Mouse (Mus musculus) megakaryocyte, adult 5-6 weeks (primary cell): Measurements from ENCODE around the gene Rps27. TPM values are rescaled to one million over a fixed set of nuclear protein-coding genes. Genes with fewer than 3 reads are reported as not detected.

Experiments used
- ATAC-seq: 2 replicates; pipeline ENCODE4 v1.8.0; 2016; ENCODE audit warnings: mild to moderate bottlenecking, inconsistent platforms; ENCODE audit not compliant: poor library complexity, severe bottlenecking
- total RNA-seq, 2 experiments: library from RNA; stranded (forward) in 1 of 2; stranded (reverse) in 1 of 2; fragments of 153-499, 151-499 nt in 1 of 2; fragments of 221-1000, 200-1000 nt in 1 of 2; gene quantifications; 2 replicates each; pipeline versions ENCODE4 v1.2.3 to v1.2.4; 2015 to 2017

Gene Rps27
- total RNA-seq, 2 experiments from 2014 or later: 2,783 to 5,330 TPM

DNA sequence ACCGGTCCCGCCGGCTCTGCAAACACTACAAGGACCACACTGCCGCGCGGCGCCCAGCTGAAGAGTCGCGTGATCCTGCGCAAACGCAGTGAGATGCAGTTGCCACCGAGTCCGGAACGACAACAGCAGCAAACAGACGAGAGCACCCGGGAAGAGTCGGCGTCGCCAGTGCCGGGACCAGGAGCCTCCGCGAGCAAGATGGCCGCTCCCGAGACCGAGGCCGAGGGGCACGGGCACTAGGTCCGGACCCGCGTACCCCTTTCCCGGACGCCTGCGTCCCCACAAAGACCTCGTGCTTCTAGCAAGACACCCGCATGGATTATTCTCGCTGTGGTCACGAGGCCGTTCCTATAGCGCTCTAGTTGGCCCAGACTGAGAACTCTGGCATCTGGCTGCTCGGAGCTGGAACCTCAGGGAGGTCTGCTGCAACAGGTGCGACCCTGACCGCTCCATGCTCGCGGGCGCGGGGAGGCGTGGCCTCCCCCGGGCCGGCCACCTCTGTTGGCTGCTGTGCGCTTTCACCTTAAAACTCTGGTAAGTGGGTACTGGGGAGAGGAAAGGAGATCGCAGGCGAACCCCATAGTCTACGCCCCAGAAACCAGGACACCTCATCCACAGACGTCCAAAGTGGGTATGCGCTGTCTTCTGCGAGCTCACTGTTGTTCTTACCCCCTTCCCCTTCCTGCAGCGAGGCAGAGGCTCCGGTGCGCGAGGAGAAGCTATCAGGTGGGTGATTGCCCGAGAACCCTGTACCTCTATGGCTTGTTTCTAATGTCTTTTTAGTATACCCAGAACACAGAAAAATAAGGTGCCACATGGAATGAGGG lies 18.3 kb upstream of the Rps27 start, which contains the start of gene Jtb:
Gene Jtb (plus strand): TSS at position 91 of the 827 bp plus-strand sequence.
- peak; percentile 99 for ATAC-seq

GRCm38 (mm10) chr3:90231075-90231474 lies 17.6 kb upstream of the Rps27 start:
- peak; percentile 50 for ATAC-seq

GRCm38 (mm10) chr3:90224331-90224730 lies 10.9 kb upstream of the Rps27 start:
- ATAC-seq: no peak

DNA sequence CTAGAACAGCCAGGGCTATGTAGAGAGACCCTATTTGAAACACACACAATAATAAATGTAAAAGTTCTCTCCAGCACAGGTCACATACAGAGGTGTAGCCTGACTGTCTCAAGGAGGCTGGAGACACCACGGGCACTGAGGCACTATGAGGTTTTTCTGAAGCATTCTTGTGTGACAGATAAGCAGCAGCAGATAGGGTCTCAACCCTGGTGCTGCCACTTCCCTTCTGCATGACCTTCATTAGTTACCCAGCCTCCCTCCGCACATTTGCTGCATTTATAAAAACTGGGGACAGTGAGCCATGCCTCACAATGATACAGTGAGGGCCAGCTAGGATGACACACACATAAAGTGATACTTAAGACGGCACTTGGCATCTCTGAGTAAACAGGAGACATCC lies 9.5 kb upstream of the Rps27 start:
- no peak for ATAC-seq

- ATAC-seq: no peak
These were observed 9.0 kb upstream of the Rps27 start for GRCm38 (mm10) chr3:90222455-90222854.

- no peak for ATAC-seq
These were observed 7.7 kb upstream of the Rps27 start for GRCm38 (mm10) chr3:90221123-90221522.

- peak; percentile 59 for ATAC-seq
These were observed 7.1 kb upstream of the Rps27 start for GRCm38 (mm10) chr3:90220531-90220951.

DNA sequence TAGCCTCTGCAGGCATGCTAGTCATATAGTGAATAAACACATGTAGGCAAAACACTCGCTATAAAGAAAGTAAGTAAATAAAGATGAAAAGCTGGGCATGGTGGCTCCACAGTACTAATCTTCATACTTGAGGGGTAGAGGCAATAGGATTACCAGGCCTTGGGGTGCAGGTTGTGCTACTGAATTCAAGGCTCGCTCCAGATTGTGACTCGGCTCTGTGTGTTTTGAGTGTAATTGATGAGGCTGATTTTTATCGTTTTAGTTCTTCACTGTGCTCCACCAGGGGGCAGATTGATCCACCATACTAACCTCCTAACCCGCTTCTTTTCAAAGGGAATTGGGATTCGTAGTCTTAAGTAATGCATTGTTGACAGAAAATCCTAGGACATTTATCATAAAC lies 6.6 kb upstream of the Rps27 start:
- peak; percentile 80 for ATAC-seq

DNA sequence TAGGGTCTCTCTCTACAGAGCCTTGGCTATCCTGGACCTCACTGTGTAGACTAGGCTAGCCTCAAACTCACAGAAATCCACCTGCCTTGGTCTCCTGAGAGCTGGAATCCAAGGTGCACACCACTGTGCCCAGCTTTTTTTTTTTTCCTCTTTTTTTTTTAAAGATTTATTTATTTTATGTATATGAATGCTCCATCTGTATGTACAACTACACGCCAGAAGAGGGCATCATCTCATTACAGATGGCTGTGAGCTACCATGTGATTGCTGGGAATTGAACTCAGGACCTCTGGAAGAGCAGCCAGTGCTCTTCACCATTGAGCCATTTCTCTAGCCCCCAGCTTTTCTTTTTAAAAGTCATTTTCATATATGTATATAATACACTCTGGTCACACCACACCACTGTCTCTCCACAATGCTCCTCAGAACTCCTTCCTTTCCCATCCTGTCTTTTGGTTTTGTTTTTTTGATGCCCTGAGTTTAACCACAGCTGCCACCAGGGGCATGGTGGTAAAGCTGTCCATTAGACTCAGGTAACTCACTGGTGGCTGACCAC lies 2.5 kb upstream of the Rps27 start:
- no peak for ATAC-seq

DNA sequence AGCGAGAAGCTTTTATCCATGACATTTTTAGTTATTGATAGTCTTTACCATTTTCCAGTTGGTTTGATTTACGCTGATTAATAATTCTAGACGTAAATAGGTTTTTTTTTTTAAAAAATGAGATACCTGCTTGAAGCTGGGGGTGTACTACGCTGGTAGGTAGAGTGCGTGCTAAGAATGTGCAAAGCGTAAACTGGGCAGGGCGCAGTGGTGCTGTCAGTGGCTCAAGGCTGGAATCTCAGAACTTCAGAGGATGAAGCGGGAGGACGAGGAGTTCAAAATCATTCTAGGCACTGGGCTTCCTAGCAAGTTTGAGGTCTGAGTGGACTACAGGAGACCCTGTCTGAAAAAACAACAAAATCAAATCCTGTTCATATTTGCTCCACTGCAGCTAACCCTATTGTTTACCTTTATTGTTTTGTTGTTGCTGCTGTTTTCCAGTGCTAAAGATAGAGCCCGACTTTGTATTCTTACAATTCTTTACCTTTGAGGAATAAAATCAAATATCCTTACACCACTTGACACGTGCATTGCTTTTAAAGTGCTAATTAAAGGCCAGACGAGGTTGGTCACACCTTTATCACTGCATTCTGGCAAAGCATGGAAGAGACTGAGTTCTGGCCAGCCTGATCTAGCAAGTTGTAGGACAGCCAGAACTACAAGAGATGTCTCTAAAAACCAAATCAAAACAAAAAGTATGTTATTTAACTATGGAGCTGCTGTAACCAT lies 669 bp upstream of the Rps27 start:
- ATAC-seq: 0 out of 2 replicates have a peak, but pooled peaks have one; percentile 17

- ATAC-seq: no peak
These were observed 728 bp downstream of the Rps27 start for GRCm38 (mm10) chr3:90212723-90213122.

DNA sequence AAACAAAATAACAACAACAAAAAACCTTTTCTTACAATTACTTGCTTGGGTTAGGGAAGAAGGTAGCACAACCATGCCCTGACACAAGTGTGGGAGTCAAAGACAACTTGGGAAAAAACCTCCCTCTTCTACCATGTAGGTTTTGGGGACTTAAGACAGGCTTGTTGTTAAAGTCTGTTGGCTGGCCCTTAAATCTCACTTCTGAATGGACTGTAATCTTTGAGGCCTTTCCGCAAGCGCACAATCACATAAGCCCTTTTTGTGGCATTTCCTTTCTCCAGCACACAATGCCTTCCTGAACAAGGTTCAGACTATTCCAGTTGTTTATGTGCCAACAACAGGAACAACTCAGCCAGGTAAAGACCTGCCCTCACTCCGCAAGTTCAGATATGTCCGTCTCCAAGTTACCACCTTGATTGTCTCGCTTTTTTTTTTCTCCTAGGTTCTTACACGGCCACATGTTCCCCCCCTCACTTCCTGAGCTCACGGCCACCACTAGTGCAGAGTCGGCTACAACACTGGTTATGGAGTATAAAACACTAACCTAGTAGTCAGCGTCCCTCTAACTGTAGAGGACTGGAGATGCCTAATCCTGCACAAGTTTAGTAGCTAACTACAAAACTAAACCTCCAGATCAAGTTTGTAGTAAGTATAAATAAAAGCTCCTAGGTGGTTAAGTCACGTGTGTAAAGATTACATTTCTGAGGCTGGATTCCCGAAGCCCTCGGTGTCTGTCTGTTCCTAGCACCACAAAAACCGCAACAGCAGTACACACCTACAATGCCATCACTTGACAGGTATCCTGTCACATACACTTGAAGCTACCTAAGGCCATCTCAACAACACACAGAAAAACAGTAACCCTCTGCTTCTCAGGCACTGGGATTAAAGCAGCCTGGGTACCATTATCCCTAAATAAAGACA lies 1.7 kb downstream of the Rps27 start:
- ATAC-seq: no peak

GRCm38 (mm10) chr3:90209908-90210566 lies 3.4 kb downstream of the Rps27 start:
- no peak for ATAC-seq

GRCm38 (mm10) chr3:90208662-90209061 lies 4.8 kb downstream of the Rps27 start:
- no peak for ATAC-seq

GRCm38 (mm10) chr3:90204582-90204981 lies 8.9 kb downstream of the Rps27 start:
- no peak for ATAC-seq

DNA sequence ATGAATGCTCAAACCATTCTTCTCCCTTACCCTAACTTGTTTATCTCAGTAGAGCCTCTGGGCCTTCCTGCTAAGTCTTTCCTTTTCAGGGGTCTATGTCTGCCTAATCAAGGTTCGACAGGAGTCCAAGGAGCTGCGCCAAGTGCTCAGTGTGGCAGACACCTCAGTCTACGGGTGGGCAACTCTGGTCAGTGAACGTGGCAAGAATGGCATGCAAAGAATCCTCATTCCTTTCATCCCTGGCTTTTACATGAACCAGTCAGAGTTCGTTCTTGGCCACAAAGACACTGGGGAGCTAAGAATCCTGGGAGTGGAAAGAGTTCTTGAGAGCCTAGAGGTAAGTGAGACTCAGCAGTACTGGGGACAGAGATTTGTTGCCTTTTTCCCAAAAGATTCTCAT lies 9.8 kb downstream of the Rps27 start:
- no peak for ATAC-seq

GRCm38 (mm10) chr3:90202884-90203283 lies 10.6 kb downstream of the Rps27 start:
- ATAC-seq: no peak

DNA sequence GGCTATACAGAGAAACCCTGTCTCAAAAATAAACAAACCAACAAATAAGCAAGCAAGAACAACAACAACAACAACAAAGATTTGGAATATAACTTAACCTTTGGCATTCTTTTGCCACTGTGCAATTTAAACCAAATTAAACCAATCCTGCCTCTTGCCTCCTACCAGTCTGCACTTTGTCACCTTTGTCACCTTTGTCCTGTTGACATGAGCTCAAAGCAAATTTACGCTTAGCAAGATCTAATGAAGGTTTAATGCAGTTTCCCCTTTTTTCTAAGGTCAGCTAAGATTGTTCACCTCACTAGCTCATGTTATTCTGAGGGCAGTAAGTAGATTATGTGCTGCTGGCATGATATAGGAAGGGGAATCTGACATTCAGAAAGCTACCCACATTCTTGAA lies 15.9 kb downstream of the Rps27 start:
- no peak for ATAC-seq

DNA sequence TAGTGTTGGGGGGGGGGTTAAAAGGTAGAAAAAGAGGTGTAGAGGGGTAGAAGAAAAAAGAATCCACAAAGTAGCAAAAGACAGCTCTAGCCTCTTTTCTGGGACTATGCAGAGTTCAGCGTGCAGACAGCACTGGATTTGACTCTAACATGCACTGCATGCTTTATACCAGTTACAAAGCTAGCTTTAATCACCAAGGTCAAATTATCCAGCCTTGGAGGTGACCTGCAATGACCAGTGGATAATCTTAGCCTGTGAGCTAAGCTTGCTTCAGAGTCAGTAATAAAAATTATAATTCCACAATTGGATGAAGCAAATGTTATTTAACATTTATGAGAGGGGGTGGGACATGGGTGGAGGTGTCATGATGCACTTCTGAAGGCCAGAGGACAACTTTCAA lies 17.8 kb downstream of the Rps27 start:
- no peak for ATAC-seq

- no peak for ATAC-seq
These were observed 18.7 kb downstream of the Rps27 start for GRCm38 (mm10) chr3:90194759-90195158.
